Mouse (Mus musculus) E14TG2a.4 (cell line): ENCODE data around the gene Hsd17b2.

ENCODE experiments used
- H3K27me3 ChIP-seq: 2 replicates; pipeline ENCODE4 v1.6.1; 2014; ENCODE audit warnings: low read length, control low read depth; ENCODE audit not compliant: insufficient read depth
- H3K36me3 ChIP-seq: 2 replicates; pipeline ENCODE4 v1.6.1; 2014; ENCODE audit warnings: low read length, control low read depth; ENCODE audit not compliant: insufficient read depth
- H3K4me1 ChIP-seq: replicated peaks from 2 replicates; pipeline ENCODE4 v1.6.1; 2014; ENCODE audit warnings: low read depth, low read length, control low read depth
- H3K4me3 ChIP-seq: replicated peaks from 2 replicates; pipeline ENCODE4 v1.5.1; 2014; ENCODE audit warnings: mild to moderate bottlenecking, low read length
- H3K9me3 ChIP-seq: 2 replicates; pipeline ENCODE4 v1.6.1; 2014; ENCODE audit warnings: low read length, control low read depth
- CTCF ChIP-seq: conservative IDR thresholded peaks from 2 replicates; pipeline ENCODE4 v1.5.1; 2014; ENCODE audit warnings: low read length
- NANOG ChIP-seq: IDR thresholded peaks from 2 replicates; pipeline ENCODE4 v1.6.1; 2014; ENCODE audit warnings: borderline replicate concordance, low read length, mixed read lengths
- POU5F1 ChIP-seq: IDR thresholded peaks from 2 replicates; pipeline ENCODE4 v1.6.1; 2014; ENCODE audit warnings: low read length, borderline replicate concordance

Hsd17b2 gene

DNA sequence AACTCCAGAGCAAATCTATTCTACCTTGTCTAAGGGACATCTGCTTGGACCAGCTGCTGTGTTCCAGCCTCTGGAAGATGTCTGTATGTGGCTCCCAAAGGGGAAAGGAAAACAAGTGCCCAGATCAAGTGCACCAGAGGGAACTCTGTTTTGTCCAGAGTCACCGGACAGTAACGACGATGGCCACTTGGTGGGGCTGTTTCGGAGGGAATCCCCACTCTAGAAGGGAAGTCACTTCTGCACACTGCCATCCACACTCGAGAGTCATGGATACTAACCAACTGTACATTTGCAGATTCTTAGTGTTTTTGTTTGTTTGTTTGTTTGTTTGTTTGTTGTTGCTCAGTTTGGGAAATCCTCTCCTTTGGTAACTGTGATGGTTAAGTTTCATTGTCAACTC is 4.5 kb upstream of the Hsd17b2 start:
- H3K36me3 ChIP-seq = no peaks in the 10 kb centered on the region
- peaks cover 21% of the 10 kb centered on the region for H3K9me3 ChIP-seq
- peaks cover 2% of the 10 kb centered on the region; the same call in 1 of the 2 replicates for H3K27me3 ChIP-seq
- TF ChIP-seq POU5F1 (no peak), CTCF (peak; percentile 45)
- H3K4me1 ChIP-seq = peaks cover 12% of the 10 kb centered on the region
- H3K4me3 ChIP-seq = no peak overlapping the region

DNA sequence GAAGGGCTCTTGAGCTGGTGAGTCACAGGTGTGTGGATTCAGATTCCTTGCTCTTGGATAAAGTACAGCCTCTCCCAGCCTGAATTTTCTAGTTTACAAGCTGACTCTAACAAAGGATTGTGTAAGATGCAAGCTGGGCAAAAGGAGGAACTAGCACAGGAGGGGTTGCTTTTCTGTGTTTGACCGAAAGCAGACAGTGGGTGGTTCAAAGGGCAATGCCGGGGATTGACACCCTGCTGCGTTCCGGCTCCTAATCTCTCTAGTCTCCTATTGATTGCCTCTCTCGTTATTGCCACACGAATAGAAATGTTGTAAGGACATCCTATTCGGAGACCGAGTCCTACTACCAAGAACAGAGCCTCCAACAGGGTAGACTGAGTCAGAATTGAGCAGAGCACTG is 1.0 kb upstream of the Hsd17b2 start:
- Histone ChIP-seq H3K4me3 (no peak overlapping the region), H3K9me3 (peaks cover 14% of the 10 kb centered on the region), H3K36me3 (no peaks in the 10 kb centered on the region), H3K4me1 (peaks cover 19% of the 10 kb centered on the region), H3K27me3 (peaks cover 2% of the 10 kb centered on the region; the same call in 1 of the 2 replicates)
- TF ChIP-seq CTCF (no peak), POU5F1 (no peak), NANOG (no peak)

DNA sequence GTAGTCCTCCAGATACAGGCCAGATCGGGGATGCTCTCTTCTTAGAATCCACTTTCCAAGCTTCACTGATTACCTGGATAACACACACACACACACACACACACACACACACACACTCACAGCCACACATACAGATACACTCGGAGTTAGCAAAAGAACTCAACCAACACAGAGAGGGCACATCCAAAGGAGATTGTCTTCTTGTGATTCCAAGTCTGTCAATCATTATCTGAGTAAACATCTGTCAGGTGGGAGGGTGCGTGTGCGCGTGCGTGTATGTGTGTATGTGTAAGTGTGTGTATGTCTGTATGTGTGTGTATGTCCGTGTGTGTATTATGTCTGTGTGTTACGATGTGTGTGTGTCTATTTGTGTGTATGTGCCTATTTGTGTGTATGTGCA is 458 bp upstream of the Hsd17b2 start:
- peaks cover 14% of the 10 kb centered on the region for H3K9me3 ChIP-seq
- H3K36me3 ChIP-seq = no peaks in the 10 kb centered on the region
- no peak overlapping the region for H3K4me3 ChIP-seq
- peaks cover 2% of the 10 kb centered on the region; the same call in 1 of the 2 replicates for H3K27me3 ChIP-seq
- no peak for TF ChIP-seq NANOG
- no peak for TF ChIP-seq CTCF
- no peak for TF ChIP-seq POU5F1
- H3K4me1 ChIP-seq = peaks cover 19% of the 10 kb centered on the region

DNA sequence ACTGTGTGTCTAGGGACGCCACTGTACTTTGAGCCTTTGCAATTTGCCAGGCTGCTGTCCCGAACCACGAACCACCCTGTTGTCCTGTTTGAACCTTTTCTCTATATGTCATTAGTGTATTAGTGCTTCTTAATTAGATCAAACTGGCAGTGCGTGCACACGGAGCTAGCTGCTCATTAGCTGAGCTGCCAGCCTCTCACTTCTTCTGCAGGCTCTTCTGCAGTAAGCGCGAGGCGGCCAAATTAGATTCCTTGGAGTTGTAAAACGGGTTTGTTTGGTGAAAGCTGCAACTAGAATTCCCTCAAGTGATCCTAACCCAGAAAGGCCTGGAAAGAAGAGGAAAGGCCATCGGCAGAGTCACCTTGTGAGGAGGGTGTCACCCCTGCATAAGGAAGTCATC is 997 bp downstream of the Hsd17b2 start:
- no peaks in the 10 kb centered on the region for H3K36me3 ChIP-seq
- H3K4me1 ChIP-seq = peaks cover 19% of the 10 kb centered on the region
- TF ChIP-seq POU5F1 (no peak), NANOG (no peak), CTCF (no peak)
- peaks cover 2% of the 10 kb centered on the region; the same call in 1 of the 2 replicates for H3K27me3 ChIP-seq
- no peak overlapping the region for H3K4me3 ChIP-seq
- peaks cover 14% of the 10 kb centered on the region for H3K9me3 ChIP-seq

DNA sequence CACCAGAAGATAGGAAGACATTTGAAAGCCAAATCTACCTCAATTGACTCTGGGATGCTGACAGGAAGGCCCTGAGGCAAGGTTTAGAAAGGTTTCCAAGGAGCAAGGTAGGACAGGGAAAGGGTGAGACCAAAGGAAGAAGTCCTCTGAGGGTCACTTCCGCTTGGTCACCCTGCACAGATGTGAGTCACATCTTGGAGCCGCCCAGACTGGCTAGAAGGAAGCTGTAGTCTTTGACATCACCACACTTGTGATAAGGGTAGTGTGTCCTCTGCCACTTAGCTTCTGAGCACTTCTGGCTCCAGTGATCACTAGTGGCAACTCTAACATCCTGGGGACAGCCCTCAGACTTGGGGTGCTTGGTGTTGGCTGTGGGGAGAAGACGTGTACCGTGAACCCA is 4.4 kb downstream of the Hsd17b2 start:
- Histone ChIP-seq H3K9me3 (no peaks in the 10 kb centered on the region), H3K4me1 (peaks cover 13% of the 10 kb centered on the region), H3K4me3 (no peak overlapping the region), H3K36me3 (no peaks in the 10 kb centered on the region), H3K27me3 (peaks cover 4% of the 10 kb centered on the region; the same call in 1 of the 2 replicates)
- TF ChIP-seq POU5F1 (no peak), CTCF (no peak), NANOG (no peak)

- Histone ChIP-seq H3K4me3 (no peak overlapping the region), H3K36me3 (no peaks in the 10 kb centered on the region), H3K27me3 (peaks cover 16% of the 10 kb centered on the region), H3K4me1 (no peaks in the 10 kb centered on the region), H3K9me3 (peaks cover 20% of the 10 kb centered on the region)
- TF ChIP-seq POU5F1 = no peak
- TF ChIP-seq NANOG = no peak
- TF ChIP-seq CTCF = no peak
Measured at GRCm38 (mm10) chr8:117712226-117712625, 10.5 kb downstream of the Hsd17b2 start.

GRCm38 (mm10) chr8:117714604-117715003 is 12.9 kb downstream of the Hsd17b2 start:
- no peak overlapping the region for H3K4me3 ChIP-seq
- H3K36me3 ChIP-seq = no peaks in the 10 kb centered on the region
- peaks cover 14% of the 10 kb centered on the region for H3K27me3 ChIP-seq
- H3K4me1 ChIP-seq = no peaks in the 10 kb centered on the region
- TF ChIP-seq NANOG (no peak), CTCF (no peak), POU5F1 (no peak)
- peaks cover 20% of the 10 kb centered on the region for H3K9me3 ChIP-seq

DNA sequence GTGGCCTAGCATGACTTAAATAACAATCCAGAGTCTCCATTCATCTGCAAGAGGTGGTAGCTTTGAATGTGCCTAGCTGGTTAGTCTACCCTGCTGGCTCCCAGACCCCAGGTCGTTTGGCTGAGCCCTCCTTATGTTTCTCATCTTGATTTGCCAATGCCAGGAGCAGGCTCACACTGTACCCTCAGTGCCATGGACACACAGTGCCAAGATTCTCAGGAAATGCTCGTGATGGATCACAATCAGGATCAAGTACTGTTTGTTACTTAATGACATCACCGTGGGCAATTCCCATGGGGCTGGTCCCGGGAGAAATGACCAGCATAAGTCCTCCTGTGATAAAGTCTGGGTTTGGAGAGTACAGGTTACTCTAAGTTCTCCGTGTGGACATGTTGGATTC is 14.2 kb downstream of the Hsd17b2 start:
- H3K4me1 ChIP-seq = no peaks in the 10 kb centered on the region
- H3K36me3 ChIP-seq = no peaks in the 10 kb centered on the region
- H3K4me3 ChIP-seq = no peak overlapping the region
- H3K27me3 ChIP-seq = peaks cover 17% of the 10 kb centered on the region
- peaks cover 20% of the 10 kb centered on the region for H3K9me3 ChIP-seq
- TF ChIP-seq CTCF (no peak), POU5F1 (no peak), NANOG (no peak)

DNA sequence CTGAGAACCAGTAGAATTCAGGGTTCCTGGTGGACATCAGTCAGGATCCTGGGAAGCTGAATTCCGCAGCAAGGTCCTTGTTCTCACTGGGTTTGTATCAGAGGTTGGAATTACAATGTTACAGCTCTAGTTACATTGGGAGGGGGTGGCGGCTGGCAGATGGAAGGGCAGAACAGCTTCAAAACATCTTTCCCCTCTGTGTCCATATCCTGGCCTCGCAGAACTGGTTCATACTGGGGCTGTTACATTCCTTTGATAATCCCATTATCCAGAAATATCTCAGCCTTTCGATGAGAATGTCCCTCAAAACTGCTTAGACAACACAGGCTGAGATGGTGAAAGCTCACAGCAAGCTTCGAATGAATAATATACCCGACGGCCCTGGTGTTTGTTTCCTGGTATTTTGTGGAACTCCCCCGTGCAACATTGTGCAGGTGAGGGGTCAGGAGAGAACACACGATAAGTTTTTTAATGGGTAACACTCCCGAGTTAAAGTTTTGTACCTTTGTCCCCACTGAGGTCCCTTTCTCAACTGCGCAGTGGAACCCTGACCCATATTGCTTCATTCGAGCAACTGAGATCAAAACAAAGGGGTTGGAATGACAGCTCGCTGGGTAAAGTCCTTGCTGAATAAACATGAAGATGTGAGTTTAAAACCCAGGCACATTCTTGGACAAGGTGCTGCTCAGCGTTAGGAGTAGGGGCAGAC is 16.6 kb downstream of the Hsd17b2 start:
- Histone ChIP-seq H3K9me3 (peaks cover 10% of the 10 kb centered on the region), H3K4me3 (no peak overlapping the region), H3K27me3 (peaks cover 16% of the 10 kb centered on the region), H3K36me3 (no peaks in the 10 kb centered on the region), H3K4me1 (no peaks in the 10 kb centered on the region)
- TF ChIP-seq POU5F1 (no peak), NANOG (no peak), CTCF (no peak)
